Mouse (Mus musculus): ENCODE results near the gene Sema4b. TPM values are rescaled to one million over a fixed set of nuclear protein-coding genes. Genes with fewer than 3 reads are reported as not detected.
A peak's percentile ranks its signal among the peaks of the same experiment; 100 is the strongest.

The Sema4b gene
- polyA plus RNA-seq, 1 experiment from 2014 or later, result 12.9 TPM

DNA sequence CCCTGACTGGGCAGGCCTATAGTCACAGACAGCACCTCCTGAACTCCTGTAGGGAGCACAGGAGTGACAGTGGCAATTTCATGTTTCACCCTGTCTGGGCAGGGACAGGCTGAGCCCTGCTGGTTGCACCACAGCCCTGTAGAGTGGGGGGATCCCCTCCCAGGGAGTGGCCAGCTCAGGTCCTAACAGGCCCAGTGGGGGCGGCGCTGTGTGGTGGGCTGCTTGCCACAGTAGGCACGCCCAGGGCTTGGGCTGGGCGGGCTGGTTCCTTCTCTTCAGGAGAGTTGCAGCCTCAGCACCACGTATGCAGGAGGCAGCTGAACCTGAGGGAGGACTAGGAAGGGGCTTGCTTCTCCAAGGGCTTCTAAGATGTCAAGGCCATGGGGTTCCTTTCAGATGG lies 4.8 kb downstream of the Sema4b start:
- Histone ChIP-seq H3K4me3 (ENCODE audit: low read depth, low read length) (no peak overlapping the region), H3K9ac (ENCODE audit: low read depth, low read length) (peak overlapping the region; percentile 68), H3K9me3 (ENCODE audit: control insufficient read depth, low read length) (no peaks in the 10 kb centered on the region), H3K4me1 (replicated peaks; ENCODE audit: control insufficient read depth, insufficient read depth, low read length) (peaks cover 46% of the 10 kb centered on the region), H3K36me3 (ENCODE audit: control insufficient read depth, insufficient read depth, low read length) (no peaks in the 10 kb centered on the region), H3K27ac (ENCODE audit: low read depth, low read length) (peak overlapping the region; percentile 72), H3K4me2 (peak overlapping the region; percentile 59), H3K27me3 (replicated peaks; ENCODE audit: control insufficient read depth, insufficient read depth, low read length) (no peaks in the 10 kb centered on the region)
- 43% methylated on average over 5 of the region's 5 CpGs for WGBS
- ATAC-seq (replicated peaks; ENCODE audit: low FRiP score), result peak; percentile 35; the same call in 1 of the 2 replicates
- DNase-seq (ENCODE audit: low spot score), result no peak

DNA sequence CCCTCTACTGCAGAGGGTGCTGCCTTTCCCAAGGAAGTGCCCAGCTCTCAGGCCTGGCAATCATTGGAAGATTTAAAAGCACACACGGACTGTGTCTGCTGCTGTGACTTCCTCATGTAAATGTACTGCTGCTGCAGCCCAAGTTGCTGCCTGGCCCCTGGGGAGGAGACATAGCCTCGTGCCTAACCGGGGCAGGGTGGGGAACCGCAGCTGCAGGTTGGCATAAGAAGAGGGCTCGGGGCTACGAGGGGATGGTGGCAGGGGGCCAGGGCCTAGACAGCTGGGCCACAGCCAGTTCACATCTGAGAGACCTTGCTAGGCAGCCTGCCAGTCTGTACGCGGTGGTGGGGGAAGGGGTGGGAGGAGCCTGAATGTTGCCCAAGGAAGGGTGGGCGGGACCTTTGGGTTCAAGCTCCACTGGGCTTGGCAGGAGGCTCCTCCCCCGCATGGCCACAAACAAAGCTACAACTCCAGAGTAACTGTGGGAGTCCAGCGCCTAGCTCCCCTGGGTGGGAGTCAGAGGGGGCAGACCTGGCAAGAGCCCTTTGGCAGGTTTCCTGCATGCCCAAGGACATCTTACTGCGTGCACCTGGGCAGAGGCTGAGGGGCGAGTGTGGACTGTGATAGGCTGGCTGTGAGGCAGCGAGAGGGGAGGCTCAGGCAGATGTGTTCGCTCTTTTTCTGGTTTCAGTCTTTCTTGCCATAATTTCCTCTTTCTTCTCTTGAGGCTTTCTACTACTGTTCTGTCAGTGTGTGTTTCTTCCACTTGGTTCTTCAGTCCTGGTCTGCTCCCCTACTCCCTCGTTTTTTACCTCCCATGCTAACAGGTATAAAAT lies 5.8 kb downstream of the Sema4b start:
- no peaks in the 10 kb centered on the region for H3K9me3 ChIP-seq (ENCODE audit: control insufficient read depth, low read length)
- peak overlapping the region; percentile 72 for H3K27ac ChIP-seq (ENCODE audit: low read depth, low read length)
- H3K9ac ChIP-seq (ENCODE audit: low read depth, low read length), result peak overlapping the region; percentile 68
- ATAC-seq (replicated peaks; ENCODE audit: low FRiP score), result peak; percentile 84
- H3K4me3 ChIP-seq (ENCODE audit: low read depth, low read length), result peak overlapping the region; percentile 35
- peak overlapping the region; percentile 59 for H3K4me2 ChIP-seq
- DNase-seq (ENCODE audit: low spot score), result peak; percentile 87
- no peaks in the 10 kb centered on the region for H3K36me3 ChIP-seq (ENCODE audit: control insufficient read depth, insufficient read depth, low read length)
- no peaks in the 10 kb centered on the region for H3K27me3 ChIP-seq (replicated peaks; ENCODE audit: control insufficient read depth, insufficient read depth, low read length)
- H3K4me1 ChIP-seq (replicated peaks; ENCODE audit: control insufficient read depth, insufficient read depth, low read length), result peaks cover 47% of the 10 kb centered on the region
- 12% methylated on average over 16 of the region's 16 CpGs for WGBS

DNA sequence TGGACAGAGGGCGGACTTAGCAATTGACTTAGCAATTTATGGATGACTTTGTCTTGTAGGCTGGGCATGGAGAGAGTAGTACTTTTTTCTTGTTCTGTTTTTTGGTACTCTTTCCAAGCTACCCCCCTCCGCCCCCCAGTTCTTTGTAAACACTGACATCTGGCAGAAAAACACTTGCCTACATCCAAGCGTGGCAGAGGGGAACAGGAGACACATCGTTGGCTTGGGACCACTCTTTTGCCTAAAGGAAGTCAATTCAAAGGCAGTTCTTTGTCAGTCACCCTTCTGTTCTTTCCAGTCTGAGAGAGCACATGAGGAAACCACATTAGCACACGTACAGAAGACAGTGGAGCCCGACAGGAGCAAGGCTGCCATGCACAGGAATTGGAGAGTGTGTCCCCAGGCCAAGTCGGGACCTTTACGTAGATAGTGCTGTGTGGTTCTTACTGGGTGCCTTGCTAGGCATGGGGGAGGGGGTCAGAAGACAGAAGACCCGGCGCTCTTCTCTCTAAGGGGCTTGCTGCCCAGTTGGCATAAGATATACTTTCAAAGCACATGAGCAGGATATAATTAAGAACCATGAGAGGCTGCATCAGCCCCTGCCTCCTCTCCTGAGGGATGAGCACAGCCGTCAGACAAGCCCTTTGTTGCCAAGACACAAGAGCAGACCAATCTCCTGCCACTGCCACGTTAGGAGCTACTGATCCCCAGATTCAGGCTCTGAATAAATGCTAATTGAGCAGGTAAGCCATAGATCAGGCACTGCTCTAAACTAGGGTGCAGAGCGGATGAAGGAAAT lies 7.5 kb downstream of the Sema4b start:
- WGBS, result 69% methylated on average over 13 of the region's 13 CpGs
- peak overlapping the region; percentile 21; the same call in 1 of the 2 replicates for H3K9ac ChIP-seq (ENCODE audit: low read depth, low read length)
- no peak overlapping the region for H3K4me3 ChIP-seq (ENCODE audit: low read depth, low read length)
- ATAC-seq (replicated peaks; ENCODE audit: low FRiP score) (no peak), DNase-seq (ENCODE audit: low spot score) (no peak)
- no peaks in the 10 kb centered on the region for H3K9me3 ChIP-seq (ENCODE audit: control insufficient read depth, low read length)
- no peaks in the 10 kb centered on the region for H3K36me3 ChIP-seq (ENCODE audit: control insufficient read depth, insufficient read depth, low read length)
- no peaks in the 10 kb centered on the region for H3K27me3 ChIP-seq (replicated peaks; ENCODE audit: control insufficient read depth, insufficient read depth, low read length)
- peaks cover 50% of the 10 kb centered on the region for H3K4me1 ChIP-seq (replicated peaks; ENCODE audit: control insufficient read depth, insufficient read depth, low read length)
- H3K4me2 ChIP-seq, result no peak overlapping the region
- no peak overlapping the region for H3K27ac ChIP-seq (ENCODE audit: low read depth, low read length)

DNA sequence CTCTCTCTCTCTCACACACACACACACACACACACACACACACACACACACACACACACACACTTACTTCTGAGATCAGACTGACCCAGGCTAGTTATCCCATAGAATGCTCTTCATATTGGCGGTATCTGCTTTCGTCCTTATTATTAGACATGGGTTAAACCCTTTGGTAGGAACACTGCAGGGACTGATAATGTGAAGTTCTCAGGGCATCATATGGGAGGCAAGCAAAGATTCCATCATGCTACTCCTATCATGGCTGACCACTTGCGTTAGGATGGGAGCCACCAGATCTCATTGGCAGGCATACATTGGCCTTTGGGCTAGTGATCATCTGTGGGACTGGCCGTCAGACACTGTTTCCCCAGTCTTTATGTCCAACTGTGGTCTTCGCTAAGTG lies 8.5 kb downstream of the Sema4b start:
- Histone ChIP-seq H3K4me1 (replicated peaks; ENCODE audit: control insufficient read depth, insufficient read depth, low read length) (peaks cover 59% of the 10 kb centered on the region), H3K36me3 (ENCODE audit: control insufficient read depth, insufficient read depth, low read length) (0 out of 2 replicates have a peak, but pooled peaks cover 1% of the 10 kb centered on the region), H3K27ac (ENCODE audit: low read depth, low read length) (peak overlapping the region; percentile 16; the same call in 1 of the 2 replicates), H3K4me3 (ENCODE audit: low read depth, low read length) (no peak overlapping the region), H3K9ac (ENCODE audit: low read depth, low read length) (no peak overlapping the region), H3K4me2 (no peak overlapping the region), H3K27me3 (replicated peaks; ENCODE audit: control insufficient read depth, insufficient read depth, low read length) (no peaks in the 10 kb centered on the region), H3K9me3 (ENCODE audit: control insufficient read depth, low read length) (no peaks in the 10 kb centered on the region)
- ATAC-seq (replicated peaks; ENCODE audit: low FRiP score) (no peak), DNase-seq (ENCODE audit: low spot score) (no peak)
- 62% methylated on average over 5 of the region's 5 CpGs for WGBS

DNA sequence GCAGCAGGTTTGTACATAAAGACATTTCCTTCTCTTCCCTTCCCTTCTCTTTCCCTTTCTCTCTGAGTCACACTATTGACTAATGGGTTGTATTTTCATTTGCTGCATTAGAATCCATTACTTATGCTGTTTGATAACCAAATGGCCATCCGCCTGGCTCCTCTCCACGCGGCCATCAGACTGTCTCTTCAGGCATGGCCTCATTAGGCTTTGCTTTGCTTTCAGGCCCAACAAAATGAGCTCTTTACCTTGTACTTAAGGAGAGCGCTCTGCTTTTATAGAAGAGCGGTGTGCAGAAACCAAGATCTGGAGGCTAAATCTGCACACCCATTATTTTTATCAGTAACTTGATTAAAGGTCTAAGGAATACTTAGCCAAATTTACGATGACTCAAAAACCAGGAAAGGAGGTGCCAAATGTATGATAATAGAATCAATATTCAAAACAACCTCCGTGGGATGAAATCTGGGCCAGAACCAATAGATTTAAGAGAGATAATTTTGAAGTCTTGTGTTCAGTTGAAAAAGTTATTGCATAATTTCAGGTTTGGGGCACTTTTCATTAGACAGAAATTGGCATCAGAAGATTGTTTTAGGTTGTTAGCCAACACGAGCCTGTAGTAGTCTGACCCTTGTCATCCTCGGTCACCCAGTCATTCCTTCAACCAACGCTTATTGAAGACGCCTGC lies 9.1 kb downstream of the Sema4b start:
- Histone ChIP-seq H3K4me2 (no peak overlapping the region), H3K4me1 (replicated peaks; ENCODE audit: control insufficient read depth, insufficient read depth, low read length) (peaks cover 65% of the 10 kb centered on the region), H3K27ac (ENCODE audit: low read depth, low read length) (peak overlapping the region; percentile 16; the same call in 1 of the 2 replicates), H3K9ac (ENCODE audit: low read depth, low read length) (no peak overlapping the region), H3K36me3 (ENCODE audit: control insufficient read depth, insufficient read depth, low read length) (0 out of 2 replicates have a peak, but pooled peaks cover 4% of the 10 kb centered on the region), H3K4me3 (ENCODE audit: low read depth, low read length) (no peak overlapping the region), H3K9me3 (ENCODE audit: control insufficient read depth, low read length) (no peaks in the 10 kb centered on the region), H3K27me3 (replicated peaks; ENCODE audit: control insufficient read depth, insufficient read depth, low read length) (no peaks in the 10 kb centered on the region)
- ATAC-seq (replicated peaks; ENCODE audit: low FRiP score) (no peak), DNase-seq (ENCODE audit: low spot score) (no peak)
- WGBS, result 89% methylated on average over 10 of the region's 11 CpGs

DNA sequence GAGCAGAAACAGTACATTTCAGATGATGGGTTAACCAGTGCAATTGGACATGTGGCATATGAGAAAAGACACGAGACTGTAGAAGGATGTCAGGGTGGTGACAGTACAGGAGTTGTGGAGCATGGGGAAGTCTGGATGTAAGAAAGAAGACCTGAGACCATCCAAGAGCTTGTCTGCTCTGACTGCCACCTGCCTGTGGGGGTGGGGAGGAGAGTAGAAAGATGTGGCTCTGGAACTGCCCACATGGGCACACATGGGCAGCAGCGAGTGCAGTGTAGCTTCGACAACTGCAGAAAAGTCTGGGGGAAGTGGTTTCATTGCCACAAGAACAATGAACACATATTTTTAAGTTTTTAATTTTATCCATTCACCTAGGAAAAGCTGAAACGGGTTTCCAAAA lies 10.7 kb downstream of the Sema4b start:
- DNase-seq (ENCODE audit: low spot score) (no peak), ATAC-seq (replicated peaks; ENCODE audit: low FRiP score) (no peak)
- Histone ChIP-seq H3K4me3 (ENCODE audit: low read depth, low read length) (peak overlapping the region; percentile 94), H3K27me3 (replicated peaks; ENCODE audit: control insufficient read depth, insufficient read depth, low read length) (no peaks in the 10 kb centered on the region), H3K9ac (ENCODE audit: low read depth, low read length) (peak overlapping the region; percentile 96), H3K36me3 (ENCODE audit: control insufficient read depth, insufficient read depth, low read length) (peaks cover 6% of the 10 kb centered on the region; the same call in 1 of the 2 replicates), H3K4me2 (peak overlapping the region; percentile 95), H3K4me1 (replicated peaks; ENCODE audit: control insufficient read depth, insufficient read depth, low read length) (peaks cover 57% of the 10 kb centered on the region), H3K9me3 (ENCODE audit: control insufficient read depth, low read length) (no peaks in the 10 kb centered on the region), H3K27ac (ENCODE audit: low read depth, low read length) (peak overlapping the region; percentile 93)
- 20% methylated on average over 4 of the region's 4 CpGs for WGBS

DNA sequence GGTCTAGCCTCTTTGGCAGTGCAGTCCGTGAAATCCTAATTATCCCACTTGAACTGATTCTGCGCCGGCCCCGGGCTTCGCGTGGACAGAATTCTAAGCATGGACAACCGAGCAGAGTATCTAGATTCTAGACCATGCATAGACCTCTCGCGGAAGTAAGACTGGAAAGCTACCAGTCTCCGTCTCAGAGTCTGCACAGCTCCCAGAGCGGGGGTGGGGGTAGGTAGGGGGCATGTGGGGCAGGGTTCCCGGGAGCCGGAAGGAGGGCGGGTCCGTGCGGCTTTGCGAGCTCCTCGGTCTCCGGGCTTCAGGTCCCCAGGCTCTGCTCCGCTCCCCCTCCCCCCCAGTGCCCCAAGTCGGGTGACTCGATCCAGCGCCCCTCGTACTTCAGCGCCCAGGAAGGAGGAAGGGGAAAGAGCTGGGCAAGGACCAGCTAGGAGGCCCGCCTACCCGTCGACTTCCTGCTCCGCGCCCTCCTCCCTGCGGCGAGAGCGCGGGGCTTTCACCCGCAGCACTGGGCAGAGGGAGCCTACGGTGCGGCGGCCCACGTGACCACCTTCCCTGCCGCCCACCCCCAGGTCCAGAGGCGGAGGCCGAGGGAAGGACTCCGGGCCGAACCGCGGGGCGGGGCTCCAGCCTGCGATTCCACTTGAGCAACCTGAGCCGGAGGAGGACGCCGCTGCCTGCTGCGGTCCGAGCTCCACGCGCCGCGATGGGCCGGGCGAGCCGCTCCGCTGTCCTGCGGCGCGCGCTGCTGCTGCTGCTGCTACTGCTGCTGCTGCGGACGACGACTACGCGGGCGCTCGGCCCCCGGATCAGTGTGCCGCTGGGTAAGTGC lies 11.5 kb downstream of the Sema4b start:
- WGBS, result under 1% methylated on average over 61 of the region's 74 CpGs
- Histone ChIP-seq H3K4me1 (replicated peaks; ENCODE audit: control insufficient read depth, insufficient read depth, low read length) (peaks cover 59% of the 10 kb centered on the region), H3K4me3 (ENCODE audit: low read depth, low read length) (peak overlapping the region; percentile 94), H3K27me3 (replicated peaks; ENCODE audit: control insufficient read depth, insufficient read depth, low read length) (no peaks in the 10 kb centered on the region), H3K36me3 (ENCODE audit: control insufficient read depth, insufficient read depth, low read length) (peaks cover 9% of the 10 kb centered on the region; the same call in 1 of the 2 replicates), H3K9ac (ENCODE audit: low read depth, low read length) (peak overlapping the region; percentile 96), H3K27ac (ENCODE audit: low read depth, low read length) (peak overlapping the region; percentile 93), H3K9me3 (ENCODE audit: control insufficient read depth, low read length) (no peaks in the 10 kb centered on the region), H3K4me2 (peak overlapping the region; percentile 95)
- ATAC-seq (replicated peaks; ENCODE audit: low FRiP score) (peak; percentile 74), DNase-seq (ENCODE audit: low spot score) (peak; percentile 87)
